Mouse (Mus musculus) cortical plate, adult 2 months (tissue): ENCODE data around the gene Sh3gl3.

ENCODE experiments used
- CTCF ChIP-seq: fragments of 200-500 bp; IDR thresholded peaks from 2 replicates; pipeline ENCODE4 v1.5.1; 2011; ENCODE audit warnings: mild to moderate bottlenecking, control low read depth, low read length; ENCODE audit not compliant: insufficient read depth; ENCODE audit errors: extremely low read depth
- POLR2A ChIP-seq: fragments of 200-500 bp; IDR thresholded peaks from 2 replicates; pipeline ENCODE4 v1.6.1; 2011; ENCODE audit warnings: mild to moderate bottlenecking, low read length, control low read depth; ENCODE audit not compliant: insufficient read depth; ENCODE audit errors: extremely low read depth

DNA sequence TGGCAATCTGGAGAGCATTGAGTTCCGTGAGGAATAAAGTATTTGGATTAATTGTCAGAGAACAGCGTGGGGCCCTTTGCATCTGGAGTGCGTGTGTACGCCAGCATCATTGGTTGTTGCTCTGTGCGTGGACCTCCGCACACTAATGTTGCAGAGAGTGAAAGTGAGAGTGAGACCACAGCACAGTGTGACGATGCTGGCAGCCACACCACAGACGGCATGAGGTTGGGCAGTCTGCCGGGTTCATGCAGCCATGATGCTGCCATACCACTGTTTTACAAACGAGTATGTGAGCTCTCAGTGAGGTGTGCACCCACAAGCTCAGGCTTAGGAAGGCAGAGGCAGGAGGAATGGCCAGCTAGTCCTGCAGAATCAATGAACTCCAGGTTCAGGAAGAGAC lies 120.4 kb downstream of the Sh3gl3 start:
- TF ChIP-seq POLR2A (no peak), CTCF (no peak)
